Mouse (Mus musculus) ES-E14 (cell line): ENCODE measurements around the gene Lmo4. TPM values are rescaled to one million over a fixed set of nuclear protein-coding genes. Genes with fewer than 3 reads are reported as not detected.

ENCODE experiments used
- DNase-seq: peaks from one replicate; pipeline ENCODE4 v3.0.0-alpha.2; 2013; ENCODE audit warnings: low read depth, low spot score
- H3K27ac ChIP-seq: 2 replicates; pipeline ENCODE4 v1.5.1; 2012; ENCODE audit warnings: low read depth, mild to moderate bottlenecking, low read length, moderate library complexity, mixed read lengths; ENCODE audit not compliant: poor library complexity, insufficient read depth, severe bottlenecking
- H3K36me3 ChIP-seq: 2 replicates; pipeline ENCODE4 v1.6.1; 2012; ENCODE audit warnings: mild to moderate bottlenecking, low read length, moderate library complexity, mixed read lengths; ENCODE audit not compliant: control insufficient read depth, poor library complexity, insufficient read depth, severe bottlenecking
- H3K4me1 ChIP-seq, 2 experiments: fragments of 150-350 bp in 1 of 2; sonication (generic) in 1 of 2; 2 replicates each; pipeline ENCODE4 v1.6.1; 2012; ENCODE audit warnings: low read length in 2 of 2, mild to moderate bottlenecking in 1 of 2, mixed read lengths in 1 of 2; ENCODE audit not compliant: control insufficient read depth in 2 of 2, insufficient read depth in 2 of 2, poor library complexity in 1 of 2
- H3K4me3 ChIP-seq, 2 experiments: fragments of 150-350 bp in 1 of 2; sonication (generic) in 1 of 2; 2 replicates each; pipeline ENCODE4 v1.5.1; 2012; ENCODE audit warnings: low read length in 2 of 2, low read depth in 1 of 2, mild to moderate bottlenecking in 1 of 2, mixed read lengths in 1 of 2; ENCODE audit not compliant: insufficient read depth in 1 of 2, poor library complexity in 1 of 2, severe bottlenecking in 1 of 2
- H3K9ac ChIP-seq: 2 replicates; pipeline ENCODE4 v1.6.1; 2012; ENCODE audit warnings: low read depth, mild to moderate bottlenecking, low read length, mixed read lengths; ENCODE audit not compliant: poor library complexity, insufficient read depth, severe bottlenecking
- H3K9me3 ChIP-seq: fragments of 150-350 bp; sonication (generic); 2 replicates; pipeline ENCODE4 v1.6.1; 2012; ENCODE audit warnings: low read depth, mild to moderate bottlenecking, low read length; ENCODE audit not compliant: control insufficient read depth, insufficient read depth
- CHD2 ChIP-seq: IDR thresholded peaks from 2 replicates; pipeline ENCODE4 v1.6.1; 2014; ENCODE audit warnings: mild to moderate bottlenecking, low read depth, low read length, inconsistent platforms
- HCFC1 ChIP-seq: IDR thresholded peaks from 2 replicates; pipeline ENCODE4 v1.6.1; 2012; ENCODE audit warnings: low read length, inconsistent platforms, borderline replicate concordance; ENCODE audit not compliant: insufficient read depth
- MAFK ChIP-seq: IDR thresholded peaks from 2 replicates; pipeline ENCODE4 v1.6.1; 2014; ENCODE audit warnings: mild to moderate bottlenecking, low read depth, low read length, inconsistent platforms; ENCODE audit not compliant: insufficient read depth
- ZC3H11A ChIP-seq: IDR thresholded peaks from 2 replicates; pipeline ENCODE4 v1.6.1; 2012; ENCODE audit warnings: low read depth, mild to moderate bottlenecking, inconsistent platforms, low read length, borderline replicate concordance
- ZNF384 ChIP-seq: IDR thresholded peaks from 2 replicates; pipeline ENCODE4 v1.6.1; 2012; ENCODE audit warnings: low read depth, low read length, inconsistent platforms
- in situ Hi-C, 2 experiments: fragments of 600-800 bp; cut with MboI; formaldehyde crosslinking; loops; one replicate each; pipeline ENCODE4 v1.15.1; 2025; ENCODE audit warnings: low sequenced_read_pairs in 2 of 2, inconsistent platforms in 1 of 2; ENCODE audit not compliant: unreplicated experiment in 2 of 2
- total RNA-seq: library from RNA; depleted of rRNA; stranded (reverse); fragments of 300-350 nt; gene quantifications from 2 replicates; pipeline ENCODE4 v1.2.3, GENCODE M21; 2012

The Lmo4 gene
- total RNA-seq, 1 experiment = 17.3 TPM

DNA sequence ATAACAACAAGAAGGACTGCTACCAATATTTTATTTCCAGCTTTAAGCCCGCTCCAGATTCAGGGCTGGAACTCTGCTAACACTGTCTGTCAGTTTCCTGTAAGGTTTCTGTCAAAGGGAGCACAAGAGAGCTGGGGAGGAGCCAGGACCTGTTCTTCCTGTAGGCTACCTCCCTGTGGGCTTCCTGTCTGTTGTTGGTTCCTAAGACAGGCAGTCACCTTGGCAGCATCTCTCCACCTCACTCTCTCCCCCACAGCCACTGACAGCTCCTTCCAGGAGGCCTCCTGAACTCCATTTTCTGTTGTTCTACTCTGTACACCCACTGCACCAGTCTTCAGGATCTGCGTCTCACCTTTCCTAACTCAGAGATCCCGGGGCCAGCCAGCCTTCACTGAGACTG lies 49.3 kb downstream of the Lmo4 start:
- Histone ChIP-seq H3K27ac (no peak overlapping the region), H3K4me3 (no peak overlapping the region), H3K9me3 (no peaks in the 10 kb centered on the region), H3K9ac (no peak overlapping the region), H3K36me3 (no peaks in the 10 kb centered on the region), H3K4me1 (no peaks in the 10 kb centered on the region)
- TF ChIP-seq CHD2 = no peak
- TF ChIP-seq MAFK = no peak
- no peak for TF ChIP-seq ZNF384
- TF ChIP-seq ZC3H11A = no peak
- TF ChIP-seq HCFC1 = no peak
- in situ Hi-C loops = no loop called here
- DNase-seq = no peak

DNA sequence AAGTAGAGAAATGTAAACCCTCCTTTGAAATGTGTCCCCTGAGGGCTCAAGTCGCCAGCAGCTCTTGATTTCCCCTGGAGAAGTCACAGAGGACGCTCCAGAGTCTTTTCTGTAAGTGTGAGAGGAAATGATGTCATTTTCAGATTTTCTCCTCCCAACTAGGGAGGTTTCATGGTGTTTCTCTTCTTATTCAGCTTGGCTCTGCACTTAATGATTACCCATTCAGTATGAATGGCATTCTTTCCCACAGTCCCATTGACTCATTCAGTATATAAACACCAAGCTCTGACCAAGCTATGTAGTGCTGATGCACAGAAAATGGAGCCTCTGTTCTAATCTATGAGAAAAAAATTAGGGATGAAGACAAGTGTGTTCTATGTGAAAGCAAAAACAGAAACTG lies 51.6 kb downstream of the Lmo4 start:
- Histone ChIP-seq H3K4me1 (no peaks in the 10 kb centered on the region), H3K36me3 (no peaks in the 10 kb centered on the region), H3K27ac (no peak overlapping the region), H3K9ac (no peak overlapping the region), H3K4me3 (no peak overlapping the region), H3K9me3 (no peaks in the 10 kb centered on the region)
- DNase-seq = no peak
- in situ Hi-C loops = no loop called here
- no peak for TF ChIP-seq HCFC1
- no peak for TF ChIP-seq ZC3H11A
- no peak for TF ChIP-seq ZNF384
- TF ChIP-seq CHD2 = no peak
- no peak for TF ChIP-seq MAFK

DNA sequence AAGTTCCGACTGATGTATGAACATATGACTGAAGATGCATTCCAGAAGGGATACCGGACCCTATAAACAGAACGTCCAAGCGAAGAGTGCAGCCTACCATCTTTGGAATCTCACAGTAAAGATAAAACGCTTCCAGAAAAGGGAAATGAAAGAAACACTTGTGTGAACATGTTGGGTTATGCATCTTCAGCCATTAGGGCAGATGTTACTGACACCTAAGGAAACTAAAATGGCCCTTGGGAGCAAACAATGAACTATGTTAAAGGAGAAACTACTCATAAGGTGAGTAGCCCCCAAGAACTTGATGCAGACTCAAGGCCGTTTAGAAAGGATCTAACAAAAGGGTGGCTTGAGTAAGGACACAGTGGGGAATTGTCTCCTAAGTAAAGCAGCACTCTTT lies 54.0 kb downstream of the Lmo4 start:
- in situ Hi-C loops = no loop called here
- no peak overlapping the region for H3K4me3 ChIP-seq
- DNase-seq = no peak
- H3K4me1 ChIP-seq = no peaks in the 10 kb centered on the region
- H3K9ac ChIP-seq = no peak overlapping the region
- H3K36me3 ChIP-seq = no peaks in the 10 kb centered on the region
- no peak overlapping the region for H3K27ac ChIP-seq
- H3K9me3 ChIP-seq = no peaks in the 10 kb centered on the region
- TF ChIP-seq ZNF384 (no peak), CHD2 (no peak), ZC3H11A (no peak), HCFC1 (no peak), MAFK (no peak)

DNA sequence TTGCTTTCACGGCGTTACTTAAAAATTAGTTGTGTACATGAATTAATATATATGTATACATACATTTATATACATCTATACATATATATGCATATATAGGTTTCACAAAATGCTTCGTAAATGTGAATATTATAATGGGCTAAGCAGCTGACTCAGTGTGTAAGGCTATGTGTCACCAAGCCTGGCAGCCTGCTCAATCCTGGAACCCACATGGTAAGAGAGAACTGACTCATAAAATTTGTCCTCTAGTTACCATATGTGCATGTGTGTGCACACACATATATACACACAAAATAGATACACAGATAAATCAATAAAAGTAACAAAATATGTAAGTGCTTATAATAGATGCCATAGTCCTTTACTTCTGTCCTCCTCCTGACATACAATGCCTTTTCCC lies 56.8 kb downstream of the Lmo4 start:
- DNase-seq = no peak
- TF ChIP-seq HCFC1 = no peak
- TF ChIP-seq ZC3H11A = no peak
- TF ChIP-seq CHD2 = no peak
- no peak for TF ChIP-seq ZNF384
- no peak for TF ChIP-seq MAFK
- Histone ChIP-seq H3K4me3 (no peak overlapping the region), H3K27ac (no peak overlapping the region), H3K9me3 (no peaks in the 10 kb centered on the region), H3K36me3 (no peaks in the 10 kb centered on the region), H3K9ac (no peak overlapping the region), H3K4me1 (no peaks in the 10 kb centered on the region)
- in situ Hi-C loops = no loop called here

DNA sequence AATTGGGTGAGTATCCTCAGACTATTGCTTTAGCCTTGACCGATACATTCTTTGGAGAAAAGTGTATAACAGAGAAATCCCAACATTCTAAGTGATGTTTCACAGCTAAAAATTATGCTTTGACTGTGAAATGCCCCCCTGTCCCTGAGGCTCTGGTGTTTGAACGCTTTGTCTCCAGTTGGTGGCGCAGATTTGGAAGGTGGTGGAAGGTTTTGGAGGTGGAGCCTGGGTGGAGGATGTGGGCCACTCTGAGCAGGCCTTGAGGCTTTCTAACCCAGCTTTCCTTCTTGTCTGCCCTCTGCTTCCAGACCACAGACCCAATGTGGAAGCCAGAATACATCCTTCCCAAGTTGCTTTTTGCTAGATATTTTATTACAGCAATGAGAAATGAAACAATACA lies 57.8 kb downstream of the Lmo4 start:
- no peaks in the 10 kb centered on the region for H3K4me1 ChIP-seq
- no peak for TF ChIP-seq ZNF384
- no peak for TF ChIP-seq MAFK
- TF ChIP-seq HCFC1 = no peak
- TF ChIP-seq ZC3H11A = no peak
- TF ChIP-seq CHD2 = no peak
- no peak overlapping the region for H3K9ac ChIP-seq
- no peak overlapping the region for H3K27ac ChIP-seq
- H3K36me3 ChIP-seq = no peaks in the 10 kb centered on the region
- no peaks in the 10 kb centered on the region for H3K9me3 ChIP-seq
- in situ Hi-C loops = no loop called here
- no peak for DNase-seq
- no peak overlapping the region for H3K4me3 ChIP-seq
